Mouse (Mus musculus): Measurements from ENCODE around the gene Ndufaf2.
A peak's percentile ranks its signal among the peaks of the same experiment; 100 is the strongest.

Gene Ndufaf2

GRCm38 (mm10) chr13:108086724-108087123, 71.7 kb downstream of the Ndufaf2 start:
- no peak for DNase-seq (ENCODE audit: extremely low read depth, low read depth)

GRCm38 (mm10) chr13:108086036-108086435, 72.4 kb downstream of the Ndufaf2 start:
- no peak for DNase-seq (ENCODE audit: extremely low read depth, low read depth)

GRCm38 (mm10) chr13:108084086-108084485, 74.3 kb downstream of the Ndufaf2 start:
- no peak for DNase-seq (ENCODE audit: extremely low read depth, low read depth)

- DNase-seq (ENCODE audit: extremely low read depth, low read depth) = no peak
Measured at GRCm38 (mm10) chr13:108077901-108078300, 80.5 kb downstream of the Ndufaf2 start.

- no peak for DNase-seq (ENCODE audit: extremely low read depth, low read depth)
Measured at GRCm38 (mm10) chr13:108077476-108077875, 80.9 kb downstream of the Ndufaf2 start.

GRCm38 (mm10) chr13:108070171-108070570, 88.3 kb downstream of the Ndufaf2 start:
- no peak for DNase-seq (ENCODE audit: extremely low read depth, low read depth)

- no peak for DNase-seq (ENCODE audit: extremely low read depth, low read depth)
Measured at GRCm38 (mm10) chr13:108069151-108069550, 89.3 kb downstream of the Ndufaf2 start.

GRCm38 (mm10) chr13:108066021-108066420, 92.4 kb downstream of the Ndufaf2 start:
- peak; percentile 88 for DNase-seq (ENCODE audit: extremely low read depth, low read depth)

GRCm38 (mm10) chr13:108064331-108064730, 94.1 kb downstream of the Ndufaf2 start:
- no peak for DNase-seq (ENCODE audit: extremely low read depth, low read depth)

GRCm38 (mm10) chr13:108063374-108064134, 94.9 kb downstream of the Ndufaf2 start:
- DNase-seq (ENCODE audit: extremely low read depth, low read depth) = no peak

- DNase-seq (ENCODE audit: extremely low read depth, low read depth) = no peak
Measured at GRCm38 (mm10) chr13:108062900-108063299, 95.5 kb downstream of the Ndufaf2 start.

GRCm38 (mm10) chr13:108060936-108061578, 97.4 kb downstream of the Ndufaf2 start:
- DNase-seq (ENCODE audit: extremely low read depth, low read depth) = no peak

- DNase-seq (ENCODE audit: extremely low read depth, low read depth) = no peak
Measured at GRCm38 (mm10) chr13:108060286-108060885, 98.0 kb downstream of the Ndufaf2 start.

- no peak for DNase-seq (ENCODE audit: extremely low read depth, low read depth)
Measured at GRCm38 (mm10) chr13:108056896-108057295, 101.5 kb downstream of the Ndufaf2 start.

GRCm38 (mm10) chr13:108047364-108047763, 111.1 kb downstream of the Ndufaf2 start:
- peak; percentile 80 for DNase-seq (ENCODE audit: extremely low read depth, low read depth)

GRCm38 (mm10) chr13:108046891-108047290, 111.5 kb downstream of the Ndufaf2 start:
- no peak for DNase-seq (ENCODE audit: extremely low read depth, low read depth)

- no peak for DNase-seq (ENCODE audit: extremely low read depth, low read depth)
Measured at GRCm38 (mm10) chr13:108046071-108046470, 112.4 kb downstream of the Ndufaf2 start.

- peak; percentile 60 for DNase-seq (ENCODE audit: extremely low read depth, low read depth)
Measured at GRCm38 (mm10) chr13:108045646-108046045, 112.8 kb downstream of the Ndufaf2 start.

- DNase-seq (ENCODE audit: extremely low read depth, low read depth) = peak; percentile 70
Measured at GRCm38 (mm10) chr13:108044222-108044941, 114.0 kb downstream of the Ndufaf2 start, which contains the start of gene Smim15. Smim15 (plus strand) TSS chr13:108044446.

GRCm38 (mm10) chr13:108043431-108044221, 114.8 kb downstream of the Ndufaf2 start:
- peak; percentile 54 for DNase-seq (ENCODE audit: extremely low read depth, low read depth)

GRCm38 (mm10) chr13:108041358-108041757, 117.1 kb downstream of the Ndufaf2 start:
- DNase-seq (ENCODE audit: extremely low read depth, low read depth) = peak; percentile 90
